Mouse (Mus musculus) testis, postnatal 10 days (tissue): ENCODE measurements at regions not wholly inside any gene's neighbourhood (a gene's known extent, or its start where the extent isn't known, plus 50 kb on each side); places are given as distances from the start of the nearest gene placed in this dataset.

ENCODE experiments used
- DNase-seq: peaks from one replicate; pipeline ENCODE4 v3.0.0; 2021; ENCODE audit warnings: low spot score

- peak; percentile 42 for DNase-seq
These were observed 52.0 kb upstream of the Tro start for GRCm38 (mm10) chrX:150709416-150709815.
